Mouse (Mus musculus) left cerebral cortex, postnatal 14 days (tissue): ENCODE results near the gene Itgb1bp2. TPM values are rescaled to one million over a fixed set of nuclear protein-coding genes. Genes with fewer than 3 reads are reported as not detected.
"Not testable (repeated sequence)": the region's sequence is repeated elsewhere in the genome, so short reads cannot be mapped to it uniquely, and the experiment has no call there.

Source experiments
- DNase-seq, 2 experiments: peaks; one replicate each; pipeline ENCODE4 v3.0.0; 2021 to 2022; ENCODE audit warnings: low spot score in 2 of 2, mixed read lengths in 1 of 2
- intact Hi-C: fragments of 180-260 bp; cut with DNase I; formaldehyde crosslinking; loops from one replicate; pipeline ENCODE4 v1.15.1; 2025
- long read RNA-seq, 2 experiments: library from polyadenylated mRNA; stranded (forward); transcript quantifications; one replicate each; pipeline ENCODE4 v2.0.0; 2021
- total RNA-seq, 2 experiments: library from RNA; stranded (reverse); gene quantifications; 2 replicates each; pipeline ENCODE4 v1.2.3; 2021

The Itgb1bp2 gene
- total RNA-seq: under 1 TPM; 0.90 to 0.91 TPM
- long read RNA-seq, experiment 1: 0 reads
- long read RNA-seq, experiment 2, partial matches to known transcripts: 0 of 1 reads
- long read RNA-seq, experiment 2, other reads (novel, unspliced or antisense): 1 of 1 reads

DNA sequence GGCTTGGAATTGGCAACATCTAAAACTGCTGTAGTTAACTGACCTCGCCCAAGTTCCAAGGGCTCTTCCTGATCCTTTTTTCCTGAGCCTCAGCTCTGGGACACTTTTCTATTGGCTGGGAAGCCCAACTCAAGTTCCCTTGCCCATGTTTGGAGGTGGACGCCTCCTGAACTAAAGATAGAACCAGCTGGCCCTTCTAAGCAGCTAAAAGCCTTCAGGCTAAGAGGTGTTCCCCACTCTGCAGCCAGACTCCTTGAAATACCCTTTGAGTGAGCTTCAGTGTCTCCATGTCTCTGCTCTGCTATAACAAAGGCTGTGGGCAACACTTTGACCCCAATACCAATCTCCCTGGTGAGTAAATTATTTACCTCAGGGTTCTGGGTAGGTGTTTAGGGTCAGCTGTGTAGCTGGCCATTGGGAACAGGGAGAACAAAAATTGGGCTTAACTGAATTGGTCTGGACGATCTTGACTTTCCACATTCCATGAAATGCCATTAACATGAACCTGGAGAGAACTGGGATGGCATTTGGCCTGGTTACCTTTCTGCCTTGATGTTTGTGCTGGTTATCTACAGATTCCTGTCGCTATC lies at the start of gene Itgb1bp2:
Gene Itgb1bp2, plus strand, starts transcription at position 203 of the 590 bp plus-strand sequence.
- intact Hi-C loops: no loop called here

DNA sequence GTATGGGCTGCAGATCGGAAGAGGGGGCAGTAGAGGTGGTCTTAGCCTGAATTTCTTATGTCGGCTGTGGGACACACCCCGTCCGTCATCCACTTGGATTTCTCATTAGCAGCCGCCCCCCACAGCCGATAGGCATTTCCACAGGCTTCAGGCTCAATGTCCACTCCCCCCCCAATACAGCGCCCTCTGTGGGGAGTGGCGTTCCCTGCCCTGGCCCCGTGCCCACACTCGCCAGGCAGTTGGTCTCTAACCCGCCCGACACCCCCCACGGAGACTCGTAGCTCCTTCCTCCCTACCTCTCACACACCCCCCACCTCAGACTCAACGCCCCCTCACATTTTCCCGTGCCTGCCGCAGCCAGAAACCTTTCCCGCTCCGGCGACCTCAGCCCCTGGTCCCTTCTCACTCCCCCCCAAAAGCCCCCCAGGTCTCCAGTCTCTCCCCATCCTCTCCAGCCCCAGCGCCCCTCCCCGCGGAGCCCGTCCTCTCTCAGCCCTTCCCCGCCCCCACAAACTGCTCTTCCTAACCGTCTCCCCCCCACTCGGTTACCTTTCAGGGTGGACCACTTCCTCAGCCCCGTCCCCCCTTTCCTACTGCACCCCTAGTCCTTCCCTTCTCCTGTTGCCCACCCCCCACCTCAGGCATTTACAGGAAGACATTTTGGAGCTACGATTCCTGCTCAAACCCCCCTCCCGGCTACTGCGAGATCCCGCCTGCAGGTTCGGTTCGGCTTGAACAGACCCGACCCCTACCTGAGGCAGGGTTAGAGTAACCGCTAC lies 29.8 kb upstream of the Itgb1bp2 start:
- peak; percentile 39 to 63 for DNase-seq
- intact Hi-C loops: loop anchor here (10.0 kb wide), 2 partner anchors 56 to 284 kb away; no protein-coding TSS in a partner anchor

More for the DNA sequence above, at the start of gene Itgb1bp2:
- DNase-seq: no peak

DNA sequence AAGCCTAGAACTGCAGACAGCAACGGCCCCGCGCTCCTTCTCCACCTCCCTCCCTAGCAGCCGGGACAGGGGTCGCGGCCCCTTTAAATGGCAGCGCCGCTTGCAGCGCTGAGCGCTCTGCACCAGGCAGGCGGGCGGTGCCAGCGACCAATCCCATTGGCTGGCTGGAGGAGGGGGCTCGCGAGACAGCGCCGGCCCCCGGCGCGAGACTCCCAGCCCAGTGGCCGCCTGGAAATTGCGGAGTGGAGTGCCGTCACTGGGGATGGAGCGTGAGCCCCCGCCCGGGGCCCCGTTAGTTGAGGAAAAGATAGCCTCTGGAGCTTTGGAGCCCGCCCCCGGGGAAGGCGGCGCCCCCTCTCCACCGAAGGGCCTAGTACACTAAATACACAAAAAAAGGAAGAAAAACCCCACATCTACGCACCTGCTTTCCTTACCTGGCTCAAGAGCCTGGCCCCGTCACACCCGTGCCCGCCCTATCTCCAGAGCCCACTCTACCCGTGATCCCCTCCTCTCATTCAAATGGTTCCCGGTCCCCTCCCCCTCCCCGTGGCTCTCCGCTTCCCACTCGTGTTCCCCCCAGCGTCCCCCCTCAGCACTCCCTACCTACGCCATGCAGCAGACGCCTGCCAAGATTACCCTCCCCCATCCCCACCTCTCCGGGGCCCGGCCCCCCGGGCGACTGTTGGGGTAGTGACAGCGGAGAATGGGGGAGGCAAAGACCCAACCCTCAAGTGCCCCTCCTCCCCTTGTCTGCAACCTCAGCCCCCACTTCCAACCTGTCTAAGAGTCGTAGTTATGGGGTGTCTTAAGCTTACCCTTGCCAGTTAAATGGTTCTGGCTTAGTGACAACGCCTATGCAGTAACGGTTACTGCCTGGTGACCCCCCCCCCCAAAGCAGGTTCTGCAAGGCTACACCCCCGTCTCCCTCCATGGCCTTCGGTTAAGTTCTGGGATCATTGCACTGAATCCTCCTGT lies 28.9 kb upstream of the Itgb1bp2 start:
- peak; percentile 87 to 88 for DNase-seq
- intact Hi-C loops: loop anchor here (10.0 kb wide), 2 partner anchors 55 to 285 kb away; no protein-coding TSS in a partner anchor

- intact Hi-C loops: no loop called here
- DNase-seq: no peak
Observed at GRCm38 (mm10) chrX:101420700-101421095, 28.2 kb upstream of the Itgb1bp2 start, which contains the start of gene Zmym3. Gene Zmym3 (minus strand): TSS chrX:101420849.

GRCm38 (mm10) chrX:101423462-101423861 lies 25.4 kb upstream of the Itgb1bp2 start:
- DNase-seq: peak in 1 of 2 experiments; percentile 14
- intact Hi-C loops: no loop called here

- DNase-seq: no peak
- intact Hi-C loops: no loop called here
Observed at GRCm38 (mm10) chrX:101427774-101428173, 21.1 kb upstream of the Itgb1bp2 start.

GRCm38 (mm10) chrX:101428785-101429141 lies 20.1 kb upstream of the Itgb1bp2 start:
- DNase-seq: no peak
- intact Hi-C loops: no loop called here

DNA sequence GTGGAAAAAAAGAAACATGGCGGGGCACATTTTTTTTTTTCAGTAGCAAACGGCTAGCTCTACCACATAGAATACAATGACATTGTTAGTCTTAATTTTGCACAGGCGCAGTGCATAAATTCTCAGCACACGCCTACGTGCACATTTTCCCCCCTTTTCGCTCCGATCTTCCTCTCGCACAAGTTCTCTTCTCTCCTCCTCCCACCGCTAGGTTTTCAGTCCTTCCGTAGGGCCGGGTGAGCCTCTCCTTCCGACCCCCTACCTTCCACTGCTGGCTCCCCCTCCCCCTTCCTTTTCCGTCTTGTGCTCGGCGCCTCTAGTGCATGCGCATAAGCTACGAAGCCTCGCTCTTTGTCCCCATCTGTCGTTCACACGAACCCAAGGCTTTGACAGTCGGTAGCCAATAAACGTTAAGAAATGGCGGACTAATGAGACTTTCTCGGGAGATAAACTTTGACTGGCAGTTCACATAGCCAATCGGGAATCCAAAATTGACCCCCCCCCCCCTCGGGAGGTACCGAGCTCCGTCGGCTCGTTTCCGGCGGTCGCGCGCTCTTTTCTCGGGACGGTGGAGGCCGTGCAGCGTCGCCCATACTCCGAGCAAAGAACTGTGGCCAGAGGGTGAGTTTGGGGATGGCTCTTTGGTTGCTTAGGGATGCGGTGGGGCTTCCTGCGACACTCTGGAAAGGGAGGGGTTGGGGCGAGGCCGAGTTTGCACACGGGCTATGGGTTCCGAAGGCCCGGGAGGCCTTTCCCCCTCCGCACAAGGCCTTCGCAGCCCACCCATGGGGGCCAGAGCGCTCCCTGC lies 19.5 kb upstream of the Itgb1bp2 start, which contains the start of gene Nono:
Gene Nono, plus strand, starts transcription at position 177 of the 808 bp plus-strand sequence.
- intact Hi-C loops: no loop called here
- peak; percentile 85 to 95 for DNase-seq

- intact Hi-C loops: no loop called here
- DNase-seq: no peak
Observed at GRCm38 (mm10) chrX:101429976-101430375, 18.9 kb upstream of the Itgb1bp2 start.

DNA sequence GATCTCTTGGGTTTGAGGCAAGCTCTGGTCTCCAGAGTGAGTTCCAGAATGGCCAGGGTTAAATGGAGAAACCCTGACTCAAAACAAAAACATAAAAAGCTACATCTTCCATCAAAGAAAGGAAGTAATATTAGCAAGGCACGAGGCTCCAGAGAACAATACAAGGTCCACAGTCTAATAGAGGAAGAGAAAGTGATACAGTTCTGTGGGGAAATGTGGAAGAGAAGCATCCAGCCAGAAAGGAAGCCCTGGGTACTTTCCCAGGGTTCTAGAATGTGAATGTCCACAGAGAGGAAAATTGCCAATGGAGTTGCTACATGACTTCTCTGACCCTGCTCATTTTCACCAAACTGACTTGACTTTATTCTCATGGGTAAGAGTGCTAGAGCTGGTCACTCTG lies 2.3 kb downstream of the Itgb1bp2 start:
- intact Hi-C loops: loop anchor here (10.0 kb wide), 1 partner anchor 144 kb away; no protein-coding TSS in a partner anchor
- no peak for DNase-seq

- DNase-seq: no peak
- intact Hi-C loops: loop anchor here (10.0 kb wide), 1 partner anchor 143 kb away; no protein-coding TSS in a partner anchor
Observed at GRCm38 (mm10) chrX:101451591-101451990, 2.7 kb downstream of the Itgb1bp2 start.

GRCm38 (mm10) chrX:101472202-101472601 lies 23.3 kb downstream of the Itgb1bp2 start:
- intact Hi-C loops: loop anchor here (10.0 kb wide), 1 partner anchor 57 kb away; no protein-coding TSS in a partner anchor
- no peak for DNase-seq

DNA sequence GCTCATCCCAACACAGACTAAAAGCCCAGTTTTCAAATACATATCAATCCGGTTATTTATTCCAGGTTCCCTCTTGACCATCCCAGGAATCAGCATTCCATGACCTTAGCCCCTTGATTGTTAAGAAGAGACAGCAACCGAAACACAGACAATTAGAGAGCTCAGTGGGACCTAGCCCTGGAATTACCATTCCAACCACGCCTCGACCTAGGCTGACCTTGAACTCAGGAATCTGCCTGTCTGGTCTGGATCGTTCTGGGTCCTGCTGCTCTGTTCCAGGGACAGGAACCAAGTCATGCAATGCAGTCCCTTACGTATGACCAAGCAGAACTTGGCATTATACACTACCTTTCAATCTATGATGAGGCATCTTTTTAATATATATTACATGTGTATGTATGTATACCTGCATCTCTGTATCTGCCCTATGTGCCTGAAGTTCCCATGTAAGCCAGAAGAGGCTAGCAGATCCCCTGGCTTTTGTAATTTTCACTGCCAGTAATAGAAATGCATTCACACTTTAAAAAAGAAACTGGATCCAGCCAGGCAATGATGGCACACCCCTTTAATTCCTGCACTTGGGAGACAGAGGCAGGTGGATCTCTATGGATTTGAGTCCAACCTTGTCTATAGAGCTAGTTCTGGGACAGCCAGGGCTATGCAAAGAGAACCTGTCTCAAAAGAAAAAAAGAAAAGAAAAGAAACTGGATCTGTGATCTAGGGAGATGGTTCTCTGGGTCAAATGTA lies 32.9 kb downstream of the Itgb1bp2 start:
- intact Hi-C loops: no loop called here
- DNase-seq: no peak

- intact Hi-C loops: not testable (repeated sequence)
- DNase-seq: peak; percentile 45 to 59
Observed at GRCm38 (mm10) chrX:101486487-101487152, 37.7 kb downstream of the Itgb1bp2 start.
